In the genomic region with DNA sequence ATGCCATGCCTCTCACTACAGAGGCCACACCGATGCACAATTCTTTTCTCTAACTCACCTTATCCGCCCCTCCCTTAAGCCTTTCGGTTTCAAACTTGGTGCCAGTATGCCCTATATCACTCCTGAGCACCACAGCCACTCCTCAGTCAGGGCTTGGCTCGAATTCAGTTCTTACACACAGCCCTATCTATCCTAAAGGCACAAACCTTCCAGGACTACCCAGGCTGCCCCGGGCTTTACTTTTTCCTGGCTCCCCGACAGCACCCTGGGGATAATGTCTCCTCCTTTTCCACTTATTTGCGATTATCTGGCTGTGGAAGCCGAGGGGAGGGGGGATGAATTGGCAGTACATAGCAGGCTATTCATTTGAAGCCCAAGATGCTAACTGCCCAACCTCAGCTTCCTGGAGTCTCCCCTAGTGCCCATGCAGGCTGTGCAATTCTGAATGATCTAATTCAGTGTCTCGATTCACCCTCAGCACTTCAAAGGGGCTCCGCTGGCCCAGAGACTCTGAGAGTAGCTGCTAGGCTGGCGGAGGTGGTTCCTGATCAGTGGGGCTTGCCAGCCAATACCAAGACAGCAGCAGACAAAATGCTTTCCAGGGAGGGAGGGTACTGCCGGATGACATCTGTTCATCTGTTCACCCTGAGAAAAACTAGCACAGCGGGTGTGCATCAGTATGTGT, we compare ENCODE assay signal across 1 mouse cellular context.
TF ChIP-seq lines count a peak whose summit lies in the region.

No protein-coding gene starts in this region.

TF ChIP-seq in MEL, 35 proteins besides CTCF, POLR2A, EP300 and RAD21:
- no peak for TF ChIP-seq E2F4 (IDR thresholded peaks at IDR 0.05; ENCODE audit: borderline replicate concordance, low read depth, low read length)
- TF ChIP-seq RCOR1 (IDR thresholded peaks at IDR 0.05; ENCODE audit: low read depth, low read length), result no peak
- TF ChIP-seq ETS1 (IDR thresholded peaks at IDR 0.05; ENCODE audit: low read depth, low read length), result 0 out of 2 replicates have a peak, but pooled peaks have one; percentile 30
- no peak for TF ChIP-seq TBP (IDR thresholded peaks at IDR 0.05; ENCODE audit: low read depth, low read length)
- TF ChIP-seq HCFC1 (IDR thresholded peaks at IDR 0.05; ENCODE audit: low read depth, low read length), result no peak
